Mouse (Mus musculus) MEL (cell line): ENCODE measurements around the gene Il17rb.

Experiments used
- CHD1 ChIP-seq: IDR thresholded peaks from 2 replicates; pipeline ENCODE4 v1.6.1; 2012; ENCODE audit warnings: low read depth, mild to moderate bottlenecking, inconsistent platforms, low read length, improper control_type of control experiment
- CTCF ChIP-seq, 3 experiments: IDR thresholded peaks in 2 of 3; conservative IDR thresholded peaks in 1 of 3; 2 replicates each; pipeline ENCODE4 v1.5.1; 2011 to 2012; ENCODE audit warnings: low read length in 3 of 3, low read depth in 2 of 3, mild to moderate bottlenecking in 2 of 3, improper control_type of control experiment in 1 of 3, inconsistent platforms in 1 of 3, mixed read lengths in 1 of 3, moderate library complexity in 1 of 3; ENCODE audit not compliant: control insufficient read depth in 1 of 3, insufficient read depth in 1 of 3, poor library complexity in 1 of 3, severe bottlenecking in 1 of 3
- E2F4 ChIP-seq: IDR thresholded peaks from 2 replicates; pipeline ENCODE4 v1.6.1; 2011; ENCODE audit warnings: low read depth, low read length, improper control_type of control experiment, borderline replicate concordance
- ELF1 ChIP-seq: IDR thresholded peaks from 2 replicates; pipeline ENCODE4 v1.6.1; 2014; ENCODE audit warnings: low read depth, mild to moderate bottlenecking, inconsistent platforms, low read length, improper control_type of control experiment, moderate library complexity
- EP300 ChIP-seq, 2 experiments: IDR thresholded peaks; 2 replicates each; pipeline ENCODE4 v1.6.1; 2011; ENCODE audit warnings: improper control_type of control experiment in 2 of 2, low read length in 2 of 2, low read depth in 1 of 2, mild to moderate bottlenecking in 1 of 2
- GATA1 ChIP-seq: IDR thresholded peaks from 2 replicates; pipeline ENCODE4 v1.6.1; 2011; ENCODE audit warnings: low read depth, low read length, improper control_type of control experiment
- MAFK ChIP-seq: IDR thresholded peaks from 2 replicates; pipeline ENCODE4 v1.6.1; 2011; ENCODE audit warnings: low read depth, mild to moderate bottlenecking, low read length, improper control_type of control experiment, borderline replicate concordance
- RCOR1 ChIP-seq: IDR thresholded peaks from 2 replicates; pipeline ENCODE4 v1.6.1; 2012; ENCODE audit warnings: low read depth, mild to moderate bottlenecking, inconsistent platforms, low read length, improper control_type of control experiment
- TAL1 ChIP-seq: IDR thresholded peaks from 2 replicates; pipeline ENCODE4 v1.6.1; 2012; ENCODE audit warnings: mild to moderate bottlenecking, inconsistent platforms, low read length, moderate library complexity, mixed read lengths
- TBP ChIP-seq: IDR thresholded peaks from 2 replicates; pipeline ENCODE4 v1.8.0; 2011; ENCODE audit warnings: low read depth, low read length, improper control_type of control experiment
- ZC3H11A ChIP-seq: IDR thresholded peaks from 2 replicates; pipeline ENCODE4 v1.6.1; 2012; ENCODE audit warnings: low read depth, mild to moderate bottlenecking, inconsistent platforms, low read length, improper control_type of control experiment
- ZMIZ1 ChIP-seq: IDR thresholded peaks from 2 replicates; pipeline ENCODE4 v1.6.1; 2012; ENCODE audit warnings: low read depth, mild to moderate bottlenecking, inconsistent platforms, low read length, improper control_type of control experiment, moderate library complexity

GRCm38 (mm10) chr14:29946761-29947309 is 61.9 kb downstream of the Il17rb start:
- TF ChIP-seq MAFK (no peak), ZMIZ1 (no peak), CTCF (IDR thresholded peaks at IDR 0.05 in 2 of 3, conservative IDR thresholded peaks at IDR 0.05 in 1 of 3; ENCODE audit: control insufficient read depth in 1 of 3, insufficient read depth in 1 of 3, low read depth in 2 of 3, low read length in 3 of 3, poor library complexity in 1 of 3, severe bottlenecking in 1 of 3) (no peak), TBP (no peak), EP300 (IDR thresholded peaks at IDR 0.05; ENCODE audit: low read depth in 1 of 2, low read length in 2 of 2) (no peak), ELF1 (no peak), CHD1 (no peak), GATA1 (no peak), E2F4 (no peak), RCOR1 (no peak), TAL1 (no peak), ZC3H11A (no peak)
